Mouse (Mus musculus) midbrain, embryonic 10.5 days (tissue): ENCODE data around the gene Ctdsp2. TPM values are rescaled to one million over a fixed set of nuclear protein-coding genes. Genes with fewer than 3 reads are reported as not detected.
A peak's percentile ranks its signal among the peaks of the same experiment; 100 is the strongest.

Source experiments
- DNase-seq: peaks from one replicate; pipeline ENCODE4 v3.0.0-alpha.2; 2017; ENCODE audit warnings: low spot score
- H3K27ac ChIP-seq: fragments of 300-500 bp; sonication (generic); replicated peaks from 2 replicates; pipeline ENCODE4 v1.5.1; 2016; ENCODE audit warnings: mild to moderate bottlenecking
- H3K27me3 ChIP-seq: fragments of 300-500 bp; sonication (generic); 2 replicates; pipeline ENCODE4 v1.6.1; 2016; ENCODE audit warnings: low read depth, mild to moderate bottlenecking; ENCODE audit not compliant: poor library complexity, severe bottlenecking
- H3K36me3 ChIP-seq: fragments of 300-500 bp; sonication (generic); 2 replicates; pipeline ENCODE4 v1.6.1; 2016; ENCODE audit warnings: mild to moderate bottlenecking, moderate library complexity
- H3K4me1 ChIP-seq: fragments of 300-500 bp; sonication (generic); 2 replicates; pipeline ENCODE4 v1.6.1; 2016
- H3K4me3 ChIP-seq: fragments of 300-500 bp; sonication (generic); 2 replicates; pipeline ENCODE4 v1.5.1; 2016; ENCODE audit warnings: mild to moderate bottlenecking, moderate library complexity
- H3K9me3 ChIP-seq: fragments of 300-500 bp; sonication (generic); replicated peaks from 2 replicates; pipeline ENCODE4 v1.6.1; 2016; ENCODE audit warnings: mild to moderate bottlenecking
- WGBS: fragments of 180-500 bp; shearing (Covaris S2); methylation state at CpG from one replicate; pipeline ENCODE4 v1.1.7; 2016; 5-methylcytosine and 5-hydroxymethylcytosine counted together
- polyA plus RNA-seq: library from polyadenylated mRNA; unstranded; fragments of >200 nt; fragmentation: Nextera tagmentation; extraction: Ambion mirVana; gene quantifications from 2 replicates; pipeline ENCODE4 v1.2.1, GENCODE M21; 2016

Ctdsp2 gene
- polyA plus RNA-seq, 1 experiment from 2014 or later: 36.8 TPM

GRCm38 (mm10) chr10:126950572-126950971 lies 27.9 kb upstream of the Ctdsp2 start:
- Histone ChIP-seq H3K4me3 (no peak overlapping the region), H3K27ac (no peak overlapping the region), H3K4me1 (peaks cover 11% of the 10 kb centered on the region), H3K27me3 (peaks cover 3% of the 10 kb centered on the region; the same call in 1 of the 2 replicates), H3K9me3 (peaks cover 5% of the 10 kb centered on the region; the same call in 1 of the 2 replicates), H3K36me3 (no peaks in the 10 kb centered on the region)
- no peak for DNase-seq
- 92% methylated on average over 4 of the region's 4 CpGs for WGBS

GRCm38 (mm10) chr10:126952375-126952774 lies 26.1 kb upstream of the Ctdsp2 start:
- no peaks in the 10 kb centered on the region for H3K36me3 ChIP-seq
- H3K4me3 ChIP-seq: no peak overlapping the region
- H3K9me3 ChIP-seq: no peaks in the 10 kb centered on the region
- WGBS: 95% methylated on average over 1 of the region's 1 CpGs
- peaks cover 25% of the 10 kb centered on the region for H3K4me1 ChIP-seq
- H3K27ac ChIP-seq: no peak overlapping the region
- H3K27me3 ChIP-seq: peaks cover 16% of the 10 kb centered on the region
- DNase-seq: no peak

- DNase-seq: no peak
- H3K27me3 ChIP-seq: peaks cover 16% of the 10 kb centered on the region
Observed at GRCm38 (mm10) chr10:126953029-126953471, 25.5 kb upstream of the Ctdsp2 start.

GRCm38 (mm10) chr10:126956692-126957358 lies 21.7 kb upstream of the Ctdsp2 start:
- peak; percentile 40 for DNase-seq
- no peaks in the 10 kb centered on the region for H3K36me3 ChIP-seq
- H3K4me1 ChIP-seq: peaks cover 34% of the 10 kb centered on the region
- H3K9me3 ChIP-seq: no peaks in the 10 kb centered on the region
- H3K27ac ChIP-seq: peak overlapping the region; percentile 87
- WGBS: 6% methylated on average over 15 of the region's 15 CpGs
- H3K4me3 ChIP-seq: peak overlapping the region; percentile 46
- H3K27me3 ChIP-seq: peaks cover 48% of the 10 kb centered on the region

More at GRCm38 (mm10) chr10:126953029-126953471, 25.5 kb upstream of the Ctdsp2 start:
- Histone ChIP-seq H3K36me3 (no peaks in the 10 kb centered on the region), H3K4me3 (no peak overlapping the region), H3K4me1 (peaks cover 32% of the 10 kb centered on the region), H3K27ac (no peak overlapping the region), H3K9me3 (no peaks in the 10 kb centered on the region)
- 90% methylated on average over 3 of the region's 3 CpGs for WGBS

- H3K27ac ChIP-seq: peak overlapping the region; percentile 87
- H3K4me3 ChIP-seq: peak overlapping the region; percentile 46
- H3K27me3 ChIP-seq: peaks cover 49% of the 10 kb centered on the region
- H3K36me3 ChIP-seq: no peaks in the 10 kb centered on the region
- H3K9me3 ChIP-seq: no peaks in the 10 kb centered on the region
- H3K4me1 ChIP-seq: peaks cover 41% of the 10 kb centered on the region
- WGBS: under 1% methylated on average over 25 of the region's 25 CpGs
- peak; percentile 90 for DNase-seq
Observed at GRCm38 (mm10) chr10:126957359-126958107, 21.0 kb upstream of the Ctdsp2 start.

GRCm38 (mm10) chr10:126960496-126960895 lies 18.0 kb upstream of the Ctdsp2 start:
- no peaks in the 10 kb centered on the region for H3K36me3 ChIP-seq
- H3K4me3 ChIP-seq: no peak overlapping the region
- H3K9me3 ChIP-seq: no peaks in the 10 kb centered on the region
- peaks cover 50% of the 10 kb centered on the region for H3K4me1 ChIP-seq
- 83% methylated on average over 8 of the region's 8 CpGs for WGBS
- no peak for DNase-seq
- no peak overlapping the region; the same call in 1 of the 2 replicates for H3K27ac ChIP-seq
- peaks cover 46% of the 10 kb centered on the region for H3K27me3 ChIP-seq

GRCm38 (mm10) chr10:126961757-126962156 lies 16.8 kb upstream of the Ctdsp2 start:
- Histone ChIP-seq H3K27me3 (peaks cover 34% of the 10 kb centered on the region), H3K36me3 (no peaks in the 10 kb centered on the region), H3K27ac (peak overlapping the region; percentile 77), H3K9me3 (no peaks in the 10 kb centered on the region), H3K4me3 (no peak overlapping the region; the same call in 1 of the 2 replicates), H3K4me1 (peaks cover 45% of the 10 kb centered on the region)
- WGBS: 68% methylated on average over 10 of the region's 10 CpGs
- no peak for DNase-seq

GRCm38 (mm10) chr10:126962271-126962965 lies 16.1 kb upstream of the Ctdsp2 start:
- peaks cover 32% of the 10 kb centered on the region for H3K27me3 ChIP-seq
- H3K27ac ChIP-seq: peak overlapping the region; percentile 77
- peak; percentile 66 for DNase-seq
- H3K4me1 ChIP-seq: peaks cover 39% of the 10 kb centered on the region
- H3K36me3 ChIP-seq: no peaks in the 10 kb centered on the region
- H3K4me3 ChIP-seq: no peak overlapping the region; the same call in 1 of the 2 replicates
- 27% methylated on average over 15 of the region's 15 CpGs for WGBS
- no peaks in the 10 kb centered on the region for H3K9me3 ChIP-seq

- DNase-seq: no peak
- Histone ChIP-seq H3K36me3 (no peaks in the 10 kb centered on the region), H3K27ac (0 out of 2 replicates have a peak overlapping the region, but pooled peaks have one; percentile 77), H3K27me3 (peaks cover 32% of the 10 kb centered on the region), H3K4me3 (no peak overlapping the region), H3K4me1 (peaks cover 33% of the 10 kb centered on the region), H3K9me3 (no peaks in the 10 kb centered on the region)
- 44% methylated on average over 6 of the region's 6 CpGs for WGBS
Observed at GRCm38 (mm10) chr10:126962966-126963330, 15.6 kb upstream of the Ctdsp2 start.

GRCm38 (mm10) chr10:126963821-126964220 lies 14.7 kb upstream of the Ctdsp2 start:
- no peaks in the 10 kb centered on the region for H3K9me3 ChIP-seq
- DNase-seq: no peak
- no peaks in the 10 kb centered on the region for H3K36me3 ChIP-seq
- H3K4me1 ChIP-seq: peaks cover 29% of the 10 kb centered on the region
- H3K27me3 ChIP-seq: peaks cover 27% of the 10 kb centered on the region
- 84% methylated on average over 8 of the region's 8 CpGs for WGBS
- no peak overlapping the region for H3K4me3 ChIP-seq
- no peak overlapping the region for H3K27ac ChIP-seq

- DNase-seq: no peak
- H3K4me3 ChIP-seq: peak overlapping the region; percentile 36
- no peaks in the 10 kb centered on the region for H3K36me3 ChIP-seq
Observed at GRCm38 (mm10) chr10:126971363-126972050, 7.0 kb upstream of the Ctdsp2 start.

More at GRCm38 (mm10) chr10:126971363-126972050, 7.0 kb upstream of the Ctdsp2 start:
- peaks cover 39% of the 10 kb centered on the region for H3K4me1 ChIP-seq
- peaks cover 31% of the 10 kb centered on the region for H3K27me3 ChIP-seq
- no peaks in the 10 kb centered on the region for H3K9me3 ChIP-seq
- WGBS: 1% methylated on average over 12 of the region's 12 CpGs
- peak overlapping the region; percentile 87 for H3K27ac ChIP-seq
